19 mouse cellular contexts compared by ENCODE assay signal in the genomic region with DNA sequence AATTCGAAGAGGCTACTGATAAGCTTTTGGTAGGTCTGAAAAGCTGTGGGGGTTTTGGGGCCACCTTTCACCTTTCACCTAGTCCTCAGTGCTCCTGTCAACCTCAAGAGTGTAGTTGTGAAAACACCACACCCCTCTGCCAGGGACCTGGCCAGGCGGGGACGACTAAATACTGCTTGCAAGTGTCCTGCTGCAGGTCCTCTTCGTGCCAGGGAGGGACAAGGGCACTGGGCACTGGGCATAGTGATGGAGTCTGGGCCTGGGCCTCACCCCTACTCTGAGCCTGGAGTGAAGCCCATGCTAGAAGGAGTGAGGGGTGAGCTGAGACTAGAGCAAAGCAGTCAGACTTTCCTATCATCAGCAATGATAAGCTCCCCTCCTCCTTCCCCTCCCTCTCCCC.
DNase-seq lines count a peak whose midpoint lies in the region; ATAC-seq and TF ChIP-seq lines count a peak whose summit lies in the region.
"Had no signal": no experiment of that assay in that cellular context is flagged by ENCODE, and none has a peak within 500 bp of the region (broad histone marks: within the 10 kb centered on the region; RNA-seq: fewer than 3 reads in every experiment).

No protein-coding gene starts in this region.

- no peak overlapping the region for H3K27ac ChIP-seq in heart, adult 2 months
- no peak overlapping the region for H3K27ac ChIP-seq in heart, embryonic 11.5 days (ENCODE audit: low read depth, low read length)
- H3K27ac ChIP-seq in heart, embryonic 12.5 days (ENCODE audit: poor library complexity, severe bottlenecking): no peak overlapping the region
- peak overlapping the region; percentile 91 for H3K27ac ChIP-seq in olfactory bulb, adult 2 months (ENCODE audit: insufficient read depth, low read depth, low read length)
- H3K27ac ChIP-seq: forebrain, embryonic 13.5 days had no signal

- H3K4me1 ChIP-seq in heart, adult 2 months (ENCODE audit: control insufficient read depth, insufficient read depth, low read length): no peaks in the 10 kb centered on the region
- no peaks in the 10 kb centered on the region for H3K4me1 ChIP-seq in heart, embryonic 11.5 days (ENCODE audit: control insufficient read depth, insufficient read depth, low read length)
- H3K4me1 ChIP-seq in heart, embryonic 12.5 days (replicated peaks): peaks cover 19% of the 10 kb centered on the region
- H3K4me1 ChIP-seq in olfactory bulb, adult 2 months (ENCODE audit: control insufficient read depth, insufficient read depth, low read length): peaks cover 37% of the 10 kb centered on the region
- H3K4me1 ChIP-seq: forebrain, embryonic 13.5 days had no signal

- peak; percentile 61 for DNase-seq in heart, adult 11 months
- no peak for DNase-seq in heart, adult 2 months
- DNase-seq in testis, postnatal 10 days (ENCODE audit: low spot score): peak; percentile 32
- DNase-seq in testis, postnatal 14 days (ENCODE audit: low spot score): no peak
- no peak for DNase-seq in cerebellum, postnatal 25 days
- DNase-seq: adrenal gland, adult 2 months; adrenal gland, postnatal 10 days; adrenal gland, postnatal 25 days; cerebellum, adult 11 months; cerebellum, adult 18-20 months; cerebellum, adult 8-10 months; cerebellum, adult 9-11 months; cerebellum, postnatal 14 days; forebrain, postnatal 0 days had no signal

- no peaks in the 10 kb centered on the region for H3K79me2 ChIP-seq in heart, adult 2 months (replicated peaks; ENCODE audit: control insufficient read depth, insufficient read depth, low read length)

- no peak overlapping the region for H3K4me3 ChIP-seq in heart, adult 2 months
- no peak overlapping the region for H3K4me3 ChIP-seq in heart, embryonic 11.5 days (ENCODE audit: low read depth, low read length)
- H3K4me3 ChIP-seq in heart, embryonic 12.5 days: no peak overlapping the region
- H3K4me3 ChIP-seq in olfactory bulb, adult 2 months (ENCODE audit: insufficient read depth, low read depth, low read length): no peak overlapping the region
- H3K4me3 ChIP-seq: forebrain, embryonic 13.5 days; forebrain, embryonic 15.5 days had no signal

- intact Hi-C loops in heart, adult 2 months (cut with DNase I): no loop called here

- 72% methylated on average over 4 of the region's 4 CpGs for WGBS in heart, adult 2 months
- 65% methylated on average over 4 of the region's 4 CpGs for WGBS in heart, embryonic 11.5 days (ENCODE audit: insufficient replicate concordance)
- 72% methylated on average over 4 of the region's 4 CpGs for WGBS in heart, embryonic 12.5 days
- 92% methylated on average over 4 of the region's 4 CpGs for WGBS in olfactory bulb, adult 2 months

- no peak overlapping the region for H3K9ac ChIP-seq in heart, adult 2 months (ENCODE audit: low read depth, low read length)
- H3K9ac ChIP-seq in heart, embryonic 11.5 days (ENCODE audit: low read depth, low read length): no peak overlapping the region
- H3K9ac ChIP-seq in heart, embryonic 12.5 days: no peak overlapping the region
- H3K9ac ChIP-seq: forebrain, embryonic 13.5 days; forebrain, embryonic 15.5 days; forebrain, postnatal 0 days had no signal

- no peak for TF ChIP-seq CTCF in heart, adult 2 months (IDR thresholded peaks at IDR 0.05)
- no peak for TF ChIP-seq CTCF in olfactory bulb, adult 2 months (IDR thresholded peaks at IDR 0.05; ENCODE audit: insufficient read depth, low read depth, low read length)

- 0 out of 2 replicates have a peak, but pooled peaks have one; percentile 22 for ATAC-seq in heart, embryonic 11.5 days (replicated peaks; ENCODE audit: insufficient number of reproducible peaks, low FRiP score, low TSS enrichment)
- no peak for ATAC-seq in heart, embryonic 12.5 days (ENCODE audit: insufficient number of reproducible peaks, low FRiP score)
- ATAC-seq: forebrain, embryonic 13.5 days; forebrain, embryonic 15.5 days; forebrain, postnatal 0 days had no signal

- H3K36me3 ChIP-seq in heart, adult 2 months (ENCODE audit: control insufficient read depth, insufficient read depth, low read length): no peaks in the 10 kb centered on the region
- H3K36me3 ChIP-seq in heart, embryonic 11.5 days (ENCODE audit: control insufficient read depth, insufficient read depth, low read length): no peaks in the 10 kb centered on the region
- no peaks in the 10 kb centered on the region for H3K36me3 ChIP-seq in heart, embryonic 12.5 days
- H3K36me3 ChIP-seq: forebrain, embryonic 15.5 days had no signal

- no peak for TF ChIP-seq POLR2A in heart, adult 2 months (IDR thresholded peaks at IDR 0.05; ENCODE audit: insufficient read depth, low read depth, low read length)
- TF ChIP-seq POLR2A in olfactory bulb, adult 2 months (IDR thresholded peaks at IDR 0.05; ENCODE audit: insufficient read depth, low read depth, low read length): no peak

- no peaks in the 10 kb centered on the region for H3K9me3 ChIP-seq in heart, embryonic 11.5 days (replicated peaks; ENCODE audit: control insufficient read depth, low read length)
- H3K9me3 ChIP-seq in heart, embryonic 12.5 days (replicated peaks): no peaks in the 10 kb centered on the region
- H3K9me3 ChIP-seq: forebrain, embryonic 13.5 days; forebrain, embryonic 15.5 days had no signal

- TF ChIP-seq EP300 in heart, adult 2 months (IDR thresholded peaks at IDR 0.05; ENCODE audit: insufficient read depth, low read depth, low read length): no peak

- H3K4me2 ChIP-seq in heart, embryonic 11.5 days: no peak overlapping the region
- no peak overlapping the region for H3K4me2 ChIP-seq in heart, embryonic 12.5 days
- H3K4me2 ChIP-seq: forebrain, embryonic 13.5 days; forebrain, embryonic 15.5 days had no signal

- no peaks in the 10 kb centered on the region for H3K27me3 ChIP-seq in heart, adult 2 months (ENCODE audit: control insufficient read depth, insufficient read depth, low read length)
- H3K27me3 ChIP-seq in heart, embryonic 11.5 days (ENCODE audit: control insufficient read depth, insufficient read depth, low read length): no peaks in the 10 kb centered on the region
- H3K27me3 ChIP-seq in heart, embryonic 12.5 days (replicated peaks): no peaks in the 10 kb centered on the region
- H3K27me3 ChIP-seq: forebrain, embryonic 13.5 days; forebrain, embryonic 15.5 days had no signal

Comparison
In these comparisons a context has a peak if more than half of its experiments do, and no peak if none do; other contexts are left out.
1. DNase-seq: peak in heart, adult 11 months (single experiment) and testis, postnatal 10 days (single experiment); none in heart, adult 2 months (0 of 2), testis, postnatal 14 days (single experiment) and cerebellum, postnatal 25 days (0 of 2).